Mouse (Mus musculus): ENCODE results near the gene Tent4b. TPM values are rescaled to one million over a fixed set of nuclear protein-coding genes. Genes with fewer than 3 reads are reported as not detected.

Gene Tent4b
- 18.0 and 30.0 TPM in 2 replicates for polyA plus RNA-seq (2012; ENCODE audit: low replicate concordance)

DNA sequence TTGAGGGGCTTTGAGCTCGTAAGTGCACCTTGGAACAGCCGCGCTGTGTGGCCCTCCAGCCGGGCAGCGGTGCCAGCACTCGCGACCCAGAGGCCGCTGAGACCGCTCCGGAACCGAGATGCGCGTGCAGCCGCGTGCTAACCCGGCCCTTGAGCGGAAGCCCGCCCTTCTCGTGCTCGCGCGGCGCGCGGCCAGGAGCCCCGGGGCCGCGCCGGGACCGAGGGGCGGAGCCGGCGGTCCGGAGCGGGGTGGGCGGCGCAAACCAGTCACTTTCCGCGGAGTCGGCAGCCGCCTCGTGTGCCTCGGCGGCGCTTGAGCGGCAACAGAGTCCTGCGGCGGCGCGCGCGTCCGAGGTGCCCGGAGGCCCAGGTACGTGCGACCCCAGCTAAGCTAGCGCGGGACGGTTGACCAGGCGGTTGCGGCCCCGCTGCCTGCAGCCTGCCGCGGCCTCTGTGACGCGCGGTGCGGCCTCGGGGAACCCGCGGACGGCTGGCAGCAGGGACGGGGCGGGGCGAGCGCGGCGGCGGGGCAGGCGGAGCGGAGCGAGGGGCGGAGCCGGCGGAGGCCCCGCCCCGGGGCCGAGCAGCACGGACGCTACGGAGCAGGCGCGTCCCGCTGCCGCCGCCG lies at the start of gene Tent4b:
Gene Tent4b (plus strand): TSS at position 269 of the 627 bp plus-strand sequence.

GRCm38 (mm10) chr8:88272231-88273050 lies 73.4 kb downstream of the Tent4b start, which contains the start of gene Adcy7:
TSS of gene Adcy7 (plus strand) at chr8:88272403.

Other genes starting within 250 kb of the Tent4b start
- gene Zfp423, start 239.6 kb upstream of the Tent4b start, polyA plus RNA-seq (2012; ENCODE audit: low replicate concordance), result 0.11 and 0.13 TPM in 2 replicates
- gene Cnep1r1, start 80.4 kb upstream of the Tent4b start, polyA plus RNA-seq (2012; ENCODE audit: low replicate concordance), result 4.7 and 6.3 TPM in 2 replicates
- 9.9 and 22.2 TPM in 2 replicates for gene Heatr3, start 61.4 kb upstream of the Tent4b start, polyA plus RNA-seq (2012; ENCODE audit: low replicate concordance)
- gene Adcy7, start 73.2 kb downstream of the Tent4b start, polyA plus RNA-seq (2012; ENCODE audit: low replicate concordance), result 32.8 and 37.8 TPM in 2 replicates
- 145 and 251 TPM in 2 replicates for gene Brd7, start 163.0 kb downstream of the Tent4b start, polyA plus RNA-seq (2012; ENCODE audit: low replicate concordance)